In genomic region chr1:93267207-93267606, GRCm38 (mm10) we compare ENCODE assay signal across 12 mouse cellular contexts. TPM values are rescaled to one million over a fixed set of nuclear protein-coding genes. Genes with fewer than 3 reads are reported as not detected.
DNase-seq lines count a peak whose midpoint lies in the region; ATAC-seq and TF ChIP-seq lines count a peak whose summit lies in the region.
"Had no signal": no experiment of that assay in that cellular context is flagged by ENCODE, and none has a peak within 500 bp of the region (broad histone marks: within the 10 kb centered on the region; RNA-seq: fewer than 3 reads in every experiment).

No protein-coding gene starts in this region.

- no peak overlapping the region for H3K9ac ChIP-seq in hindbrain, postnatal 0 days (replicated peaks; ENCODE audit: low read length)
- no peak overlapping the region for H3K9ac ChIP-seq in hindbrain, embryonic 12.5 days
- no peak overlapping the region for H3K9ac ChIP-seq in MEL (ENCODE audit: control insufficient read depth, low read depth, low read length, poor library complexity, severe bottlenecking)
- H3K9ac ChIP-seq: heart, embryonic 13.5 days; limb, embryonic 12.5 days; stomach, embryonic 15.5 days had no signal

- no peak for TF ChIP-seq POLR2A in MEL (IDR thresholded peaks at IDR 0.05; ENCODE audit: control insufficient read depth in 1 of 2, insufficient read depth in 1 of 2, low read depth in 1 of 2, low read length in 2 of 2, poor library complexity in 1 of 2)

- no peaks in the 10 kb centered on the region for H3K27me3 ChIP-seq in hindbrain, postnatal 0 days (ENCODE audit: insufficient read depth, low read length)
- no peaks in the 10 kb centered on the region; the same call in 1 of the 2 replicates for H3K27me3 ChIP-seq in hindbrain, embryonic 12.5 days
- H3K27me3 ChIP-seq in MEL (ENCODE audit: control insufficient read depth in 1 of 2, insufficient read depth in 2 of 2, low read length in 2 of 2): no peaks in the 10 kb centered on the region
- H3K27me3 ChIP-seq: heart, embryonic 13.5 days; limb, embryonic 12.5 days; stomach, embryonic 15.5 days had no signal

- TF ChIP-seq EP300 in MEL (IDR thresholded peaks at IDR 0.05; ENCODE audit: low read depth in 1 of 2, low read length in 2 of 2): no peak

- H3K9me3 ChIP-seq in hindbrain, postnatal 0 days (ENCODE audit: low read length): no peaks in the 10 kb centered on the region
- H3K9me3 ChIP-seq in hindbrain, embryonic 12.5 days (replicated peaks): no peaks in the 10 kb centered on the region
- H3K9me3 ChIP-seq in MEL (replicated peaks; ENCODE audit: insufficient read depth, low read length): no peaks in the 10 kb centered on the region
- H3K9me3 ChIP-seq: heart, embryonic 13.5 days; limb, embryonic 12.5 days; stomach, embryonic 15.5 days had no signal

- peak; percentile 34 for DNase-seq in hindbrain, postnatal 0 days (ENCODE audit: low spot score)
- DNase-seq in MEL (ENCODE audit: low read depth, low spot score): peak; percentile 29
- DNase-seq in NIH3T3 (ENCODE audit: low read depth): peak; percentile 61
- peak; percentile 29 for DNase-seq in heart, postnatal 4 days
- DNase-seq in thymus, postnatal 14 days: no peak
- no peak for DNase-seq in gastrocnemius, postnatal 4 days (ENCODE audit: low spot score in 2 of 2)
- DNase-seq: adrenal gland, postnatal 25 days; lung, adult 2 months had no signal

- H3K4me3 ChIP-seq in hindbrain, postnatal 0 days (ENCODE audit: low read length): no peak overlapping the region
- no peak overlapping the region for H3K4me3 ChIP-seq in hindbrain, embryonic 12.5 days
- no peak overlapping the region for H3K4me3 ChIP-seq in MEL (ENCODE audit: control insufficient read depth in 1 of 2, insufficient read depth in 1 of 2, low read depth in 2 of 2, low read length in 2 of 2)
- H3K4me3 ChIP-seq: heart, embryonic 13.5 days; limb, embryonic 12.5 days; stomach, embryonic 15.5 days had no signal

- H3K27ac ChIP-seq in hindbrain, postnatal 0 days: no peak overlapping the region
- no peak overlapping the region for H3K27ac ChIP-seq in hindbrain, embryonic 12.5 days
- H3K27ac ChIP-seq in MEL (ENCODE audit: control insufficient read depth, low read depth, low read length): no peak overlapping the region
- H3K27ac ChIP-seq: heart, embryonic 13.5 days; stomach, embryonic 15.5 days had no signal

- no peaks in the 10 kb centered on the region for H3K36me3 ChIP-seq in hindbrain, postnatal 0 days (ENCODE audit: insufficient read depth, low read length)
- no peaks in the 10 kb centered on the region for H3K36me3 ChIP-seq in hindbrain, embryonic 12.5 days
- no peaks in the 10 kb centered on the region; a peak in 1 of 4 replicates for H3K36me3 ChIP-seq in MEL (ENCODE audit: control insufficient read depth in 1 of 2, insufficient read depth in 2 of 2, low read length in 2 of 2)
- H3K36me3 ChIP-seq: stomach, embryonic 15.5 days had no signal

- H3K4me2 ChIP-seq in hindbrain, postnatal 0 days (ENCODE audit: low read depth, low read length): no peak overlapping the region
- no peak overlapping the region for H3K4me2 ChIP-seq in hindbrain, embryonic 12.5 days (replicated peaks)
- H3K4me2 ChIP-seq: heart, embryonic 13.5 days; limb, embryonic 12.5 days; stomach, embryonic 15.5 days had no signal

- no peak for ATAC-seq in hindbrain, postnatal 0 days
- ATAC-seq in hindbrain, embryonic 12.5 days (ENCODE audit: low FRiP score): no peak

- 60% methylated on average over 3 of the region's 3 CpGs for WGBS in hindbrain, postnatal 0 days
- 50% methylated on average over 3 of the region's 3 CpGs for WGBS in hindbrain, embryonic 12.5 days

- H3K4me1 ChIP-seq in hindbrain, postnatal 0 days (ENCODE audit: insufficient read depth, low read length): no peaks in the 10 kb centered on the region
- no peaks in the 10 kb centered on the region for H3K4me1 ChIP-seq in hindbrain, embryonic 12.5 days
- peaks cover 0 to 7% of the 10 kb centered on the region in 2 experiments; a peak in 1 of 4 replicates for H3K4me1 ChIP-seq in MEL (ENCODE audit: control insufficient read depth in 1 of 2, insufficient read depth in 2 of 2, low read length in 2 of 2)
- H3K4me1 ChIP-seq: heart, embryonic 13.5 days; stomach, embryonic 15.5 days had no signal

- H3K79me2 ChIP-seq in MEL (ENCODE audit: control insufficient read depth, insufficient read depth, low read length, poor library complexity): no peaks in the 10 kb centered on the region

- TF ChIP-seq RAD21 in MEL (IDR thresholded peaks at IDR 0.05; ENCODE audit: low read depth, low read length): no peak

- no peak for TF ChIP-seq CTCF in hindbrain, postnatal 0 days (IDR thresholded peaks at IDR 0.05; ENCODE audit: low read depth)
- no peak for TF ChIP-seq CTCF in MEL (IDR thresholded peaks at IDR 0.05 in 2 of 3, conservative IDR thresholded peaks at IDR 0.05 in 1 of 3; ENCODE audit: control insufficient read depth in 1 of 3, insufficient read depth in 1 of 3, low read depth in 2 of 3, low read length in 3 of 3, poor library complexity in 1 of 3, severe bottlenecking in 1 of 3)

TF ChIP-seq in MEL, 35 proteins besides CTCF, POLR2A, EP300 and RAD21:
- TF ChIP-seq MAX (IDR thresholded peaks at IDR 0.05; ENCODE audit: low read length): peak; percentile 33; the same call in 1 of the 2 replicates
- peak; percentile 52; the same call in 1 of the 2 replicates for TF ChIP-seq USF1 (IDR thresholded peaks at IDR 0.05; ENCODE audit: low read depth, low read length)
- no peak for TF ChIP-seq SMC3 (IDR thresholded peaks at IDR 0.05; ENCODE audit: low read depth, low read length)

RNA-seq across cellular contexts. Expression of gene Sned1, which starts 31.6 kb away (rescaled TPM):
- total RNA-seq in hindbrain, postnatal 0 days (2014; rRNA removed): 26.7 and 33.7 TPM in 2 replicates
- polyA plus RNA-seq in hindbrain, postnatal 0 days (2015; fragmentation: Nextera tagmentation; extraction: Ambion mirVana): 8.0 and 9.2 TPM in 2 replicates
- polyA plus RNA-seq in hindbrain, embryonic 12.5 days (2016; fragmentation: Nextera tagmentation; extraction: Ambion mirVana): 15.2 and 16.2 TPM in 2 replicates
- 0.07 and 0.12 TPM in 2 replicates for total RNA-seq in MEL (2012; rRNA removed)
- under 1 TPM in 1 of 2 experiments, not detected in 1; 0.13 TPM for polyA plus RNA-seq in MEL (2012; ENCODE audit: insufficient read depth in 1 of 2, insufficient read length in 2 of 2, low read depth in 1 of 2, low replicate concordance in 2 of 2, missing spikeins in 1 of 2)
- total RNA-seq in heart, postnatal 4 days (2021): 10 to 100 TPM; 11.0 to 11.4 TPM
- 1 to 10 TPM; 6.3 to 9.1 TPM for total RNA-seq in gastrocnemius, postnatal 4 days (2021)

RNA-seq across cellular contexts. Expression of gene Mterf4, which starts 38.5 kb away (rescaled TPM):
- 24.0 and 33.6 TPM in 2 replicates for total RNA-seq in hindbrain, postnatal 0 days (2014; rRNA removed)
- 23.2 and 23.9 TPM in 2 replicates for polyA plus RNA-seq in hindbrain, postnatal 0 days (2015; fragmentation: Nextera tagmentation; extraction: Ambion mirVana)
- 34.9 and 37.2 TPM in 2 replicates for polyA plus RNA-seq in hindbrain, embryonic 12.5 days (2016; fragmentation: Nextera tagmentation; extraction: Ambion mirVana)
- 29.8 and 34.6 TPM in 2 replicates for total RNA-seq in MEL (2012; rRNA removed)
- polyA plus RNA-seq in MEL (2012; ENCODE audit: insufficient read depth in 1 of 2, insufficient read length in 2 of 2, low read depth in 1 of 2, low replicate concordance in 2 of 2, missing spikeins in 1 of 2): 10 to 100 TPM in 1 of 2 experiments, not detected in 1; 33.9 TPM
- total RNA-seq in heart, postnatal 4 days (2021): 10 to 100 TPM; 13.0 to 13.7 TPM
- total RNA-seq in gastrocnemius, postnatal 4 days (2021): 10 to 100 TPM; 16.8 to 17.4 TPM

Comparison
In these comparisons a context has a peak if more than half of its experiments do, and no peak if none do; other contexts are left out.
1. DNase-seq: peak in hindbrain, postnatal 0 days (single experiment), MEL (single experiment), NIH3T3 (single experiment) and heart, postnatal 4 days (single experiment); none in thymus, postnatal 14 days (single experiment) and gastrocnemius, postnatal 4 days (0 of 2).